Mouse (Mus musculus) forebrain, embryonic 15.5 days (tissue): ENCODE data around the gene Fam71b. TPM values are rescaled to one million over a fixed set of nuclear protein-coding genes. Genes with fewer than 3 reads are reported as not detected.

Experiments used
- ATAC-seq: fragments of 200-750 bp; cut with Nextera tagmentation; replicated peaks from 2 replicates; pipeline ENCODE4 v1.8.0; 2017; ENCODE audit warnings: mild to moderate bottlenecking, moderate TSS enrichment, moderate library complexity
- H3K27ac ChIP-seq: fragments of 300-500 bp; sonication (generic); replicated peaks from 2 replicates; pipeline ENCODE4 v1.5.1; 2015; ENCODE audit warnings: mild to moderate bottlenecking, inconsistent platforms
- H3K27me3 ChIP-seq: fragments of 300-500 bp; sonication (generic); 2 replicates; pipeline ENCODE4 v1.6.1; 2015; ENCODE audit warnings: inconsistent platforms
- H3K36me3 ChIP-seq: fragments of 300-500 bp; sonication (generic); 2 replicates; pipeline ENCODE4 v1.6.1; 2015; ENCODE audit warnings: mild to moderate bottlenecking, inconsistent platforms
- H3K4me1 ChIP-seq: fragments of 300-500 bp; sonication (generic); 2 replicates; pipeline ENCODE4 v1.6.1; 2015; ENCODE audit warnings: inconsistent platforms
- H3K4me2 ChIP-seq: fragments of 300-500 bp; sonication (generic); replicated peaks from 2 replicates; pipeline ENCODE4 v1.6.1; 2015; ENCODE audit warnings: mild to moderate bottlenecking, inconsistent platforms
- H3K4me3 ChIP-seq: fragments of 300-500 bp; sonication (generic); 2 replicates; pipeline ENCODE4 v1.5.1; 2015; ENCODE audit warnings: mild to moderate bottlenecking, inconsistent platforms
- H3K9ac ChIP-seq: fragments of 300-500 bp; sonication (generic); replicated peaks from 2 replicates; pipeline ENCODE4 v1.6.1; 2015; ENCODE audit warnings: mild to moderate bottlenecking, inconsistent platforms
- H3K9me3 ChIP-seq: fragments of 300-500 bp; sonication (generic); 2 replicates; pipeline ENCODE4 v1.6.1; 2016; ENCODE audit warnings: inconsistent platforms
- WGBS: fragments of 180-500 bp; shearing (Covaris S2); methylation state at CpG from one replicate; pipeline ENCODE4 v1.1.7; 2015; ENCODE audit warnings: mixed read lengths; 5-methylcytosine and 5-hydroxymethylcytosine counted together
- polyA plus RNA-seq: library from polyadenylated mRNA; unstranded; fragments of >200 nt; fragmentation: Nextera tagmentation; extraction: Ambion mirVana; gene quantifications from 2 replicates; pipeline ENCODE4 v1.2.1, GENCODE M21; 2015

The Fam71b gene
- polyA plus RNA-seq, 1 experiment from 2014 or later = not detected

- H3K4me3 ChIP-seq = no peak overlapping the region
- 93% methylated on average over 5 of the region's 5 CpGs for WGBS
- no peaks in the 10 kb centered on the region for H3K9me3 ChIP-seq
- no peak overlapping the region for H3K27ac ChIP-seq
- H3K9ac ChIP-seq = no peak overlapping the region
- no peaks in the 10 kb centered on the region for H3K27me3 ChIP-seq
- peaks cover 17% of the 10 kb centered on the region for H3K4me1 ChIP-seq
- no peak overlapping the region for H3K4me2 ChIP-seq
- no peak for ATAC-seq
- H3K36me3 ChIP-seq = peaks cover 35% of the 10 kb centered on the region
Measured at GRCm38 (mm10) chr11:46439005-46439543, 42.7 kb downstream of the Fam71b start.

GRCm38 (mm10) chr11:46441774-46442173, 45.4 kb downstream of the Fam71b start:
- WGBS = 98% methylated on average over 1 of the region's 1 CpGs
- Histone ChIP-seq H3K27ac (no peak overlapping the region), H3K4me1 (peaks cover 13% of the 10 kb centered on the region), H3K9ac (no peak overlapping the region), H3K4me3 (no peak overlapping the region), H3K9me3 (no peaks in the 10 kb centered on the region), H3K36me3 (peaks cover 35% of the 10 kb centered on the region), H3K4me2 (no peak overlapping the region), H3K27me3 (no peaks in the 10 kb centered on the region)
- ATAC-seq = no peak

- Histone ChIP-seq H3K4me3 (no peak overlapping the region), H3K27me3 (no peaks in the 10 kb centered on the region), H3K4me2 (no peak overlapping the region), H3K36me3 (peaks cover 41% of the 10 kb centered on the region), H3K9ac (no peak overlapping the region), H3K9me3 (no peaks in the 10 kb centered on the region), H3K4me1 (peaks cover 5% of the 10 kb centered on the region; the same call in 1 of the 2 replicates), H3K27ac (no peak overlapping the region)
- no peak for ATAC-seq
- WGBS = 97% methylated on average over 1 of the region's 1 CpGs
Measured at GRCm38 (mm10) chr11:46443152-46443551, 46.8 kb downstream of the Fam71b start.

GRCm38 (mm10) chr11:46443979-46444378, 47.6 kb downstream of the Fam71b start:
- Histone ChIP-seq H3K4me2 (no peak overlapping the region), H3K27me3 (no peaks in the 10 kb centered on the region), H3K9ac (no peak overlapping the region), H3K4me3 (no peak overlapping the region), H3K4me1 (no peaks in the 10 kb centered on the region), H3K9me3 (no peaks in the 10 kb centered on the region), H3K27ac (no peak overlapping the region), H3K36me3 (peaks cover 40% of the 10 kb centered on the region)
- WGBS = 88% methylated on average over 5 of the region's 5 CpGs
- ATAC-seq = no peak

- no peak for ATAC-seq
- 93% methylated on average over 6 of the region's 6 CpGs for WGBS
- H3K27me3 ChIP-seq = no peaks in the 10 kb centered on the region
Measured at GRCm38 (mm10) chr11:46446150-46446549, 49.8 kb downstream of the Fam71b start.

GRCm38 (mm10) chr11:46447644-46448484, 51.5 kb downstream of the Fam71b start:
- Histone ChIP-seq H3K36me3 (peaks cover 16% of the 10 kb centered on the region), H3K27ac (no peak overlapping the region), H3K4me2 (no peak overlapping the region), H3K9me3 (no peaks in the 10 kb centered on the region), H3K9ac (no peak overlapping the region), H3K4me3 (no peak overlapping the region), H3K4me1 (no peaks in the 10 kb centered on the region), H3K27me3 (no peaks in the 10 kb centered on the region)
- ATAC-seq = no peak
- 75% methylated on average over 13 of the region's 13 CpGs for WGBS

More at GRCm38 (mm10) chr11:46446150-46446549, 49.8 kb downstream of the Fam71b start:
- Histone ChIP-seq H3K9ac (no peak overlapping the region), H3K27ac (no peak overlapping the region), H3K4me1 (no peaks in the 10 kb centered on the region), H3K4me2 (no peak overlapping the region), H3K4me3 (no peak overlapping the region), H3K9me3 (no peaks in the 10 kb centered on the region), H3K36me3 (peaks cover 28% of the 10 kb centered on the region)

GRCm38 (mm10) chr11:46449461-46450080, 53.2 kb downstream of the Fam71b start:
- H3K9ac ChIP-seq = no peak overlapping the region
- 86% methylated on average over 11 of the region's 11 CpGs for WGBS
- peaks cover 6% of the 10 kb centered on the region; the same call in 1 of the 2 replicates for H3K36me3 ChIP-seq

GRCm38 (mm10) chr11:46454453-46455045, 58.2 kb downstream of the Fam71b start, which contains the start of gene Havcr2:
Gene Havcr2, plus strand, starts transcription at chr11:46454935.
- no peak within 1 kb of the TSS for H3K9ac ChIP-seq
- WGBS = 78% methylated on average over 6 of the region's 6 CpGs
- H3K36me3 ChIP-seq = no peaks in the 10 kb centered on the region
- H3K27ac ChIP-seq = no peak within 1 kb of the TSS
- H3K4me1 ChIP-seq = no peaks in the 10 kb centered on the region
- no peak for ATAC-seq
- no peak within 1 kb of the TSS for H3K4me2 ChIP-seq
- H3K4me3 ChIP-seq = no peak within 1 kb of the TSS
- no peaks in the 10 kb centered on the region for H3K9me3 ChIP-seq
- no peaks in the 10 kb centered on the region for H3K27me3 ChIP-seq

More at GRCm38 (mm10) chr11:46449461-46450080, 53.2 kb downstream of the Fam71b start:
- no peak overlapping the region for H3K4me2 ChIP-seq
- no peak overlapping the region for H3K27ac ChIP-seq
- no peaks in the 10 kb centered on the region for H3K4me1 ChIP-seq
- H3K27me3 ChIP-seq = no peaks in the 10 kb centered on the region
- ATAC-seq = no peak
- no peaks in the 10 kb centered on the region for H3K9me3 ChIP-seq
- H3K4me3 ChIP-seq = no peak overlapping the region

Other genes with a start within 250 kb of the Fam71b start
- 0.22 and 0.23 TPM in 2 replicates for gene Nipal4, start 230.1 kb upstream of the Fam71b start, polyA plus RNA-seq
- 3.5 and 3.9 TPM in 2 replicates for gene Fndc9, start 161.0 kb upstream of the Fam71b start, polyA plus RNA-seq
- 74.8 and 80.7 TPM in 2 replicates for gene Cyfip2, start 83.7 kb upstream of the Fam71b start, polyA plus RNA-seq
- gene Itk, start 7.0 kb upstream of the Fam71b start, polyA plus RNA-seq = not detected in 2 replicates
- gene Med7, start 40.4 kb downstream of the Fam71b start, polyA plus RNA-seq = 78.5 and 83.2 TPM in 2 replicates
- gene Havcr2, start 58.4 kb downstream of the Fam71b start, polyA plus RNA-seq = 0.18 and 0.42 TPM in 2 replicates
- not detected in 2 replicates for gene Gm12169, start 127.7 kb downstream of the Fam71b start, polyA plus RNA-seq
- gene BC053393, start 175.0 kb downstream of the Fam71b start, polyA plus RNA-seq = not detected in 2 replicates
- gene Dppa1, start 232.7 kb downstream of the Fam71b start, polyA plus RNA-seq = not detected in 2 replicates